Mouse (Mus musculus): ENCODE data around the gene Ctnna2.

Gene Ctnna2

GRCm38 (mm10) chr6:77578612-77579011, 400.9 kb downstream of the Ctnna2 start:
- peak in 1 of 2 experiments; percentile 12 for DNase-seq

DNA sequence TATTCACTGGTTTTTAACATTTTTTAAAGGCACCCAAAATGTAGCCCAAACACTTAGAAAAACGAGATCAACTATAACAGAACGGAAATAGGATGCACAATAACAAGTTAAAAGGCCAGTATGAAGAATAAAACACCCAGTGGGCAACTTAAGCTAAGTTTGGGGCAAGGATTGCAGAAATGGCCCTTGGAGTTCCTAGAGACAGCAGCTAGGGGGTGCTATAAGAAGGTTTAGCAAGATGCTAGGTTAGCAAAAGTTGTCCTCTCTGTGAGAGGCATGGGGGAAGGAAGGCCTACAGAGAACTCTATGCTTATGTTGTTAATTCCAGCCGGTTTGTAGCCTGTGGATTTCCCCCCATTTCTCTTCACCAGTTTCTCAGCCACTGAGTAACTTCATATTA, 401.9 kb downstream of the Ctnna2 start:
- no peak for DNase-seq

GRCm38 (mm10) chr6:77572614-77573013, 406.9 kb downstream of the Ctnna2 start:
- DNase-seq, result peak; percentile 56 to 65

DNA sequence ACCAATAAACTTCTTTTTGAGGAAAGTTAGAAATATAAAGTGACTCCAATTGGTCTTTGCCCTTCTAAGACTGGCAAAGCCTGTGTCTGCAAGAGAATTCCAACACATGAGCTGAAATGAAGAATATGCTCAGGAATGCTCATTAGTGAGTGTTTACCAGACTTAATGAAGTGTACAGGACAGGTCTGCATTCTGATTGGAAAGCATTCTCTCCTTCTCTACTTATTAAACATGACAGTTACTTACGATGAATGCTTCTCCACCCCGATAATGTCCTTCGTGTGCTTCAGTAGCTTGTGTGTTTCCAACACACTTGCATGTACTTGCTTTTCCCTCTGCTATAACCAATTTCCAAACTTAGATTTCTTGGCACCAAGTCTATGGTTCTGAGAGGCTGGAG, 409.6 kb downstream of the Ctnna2 start:
- DNase-seq, result no peak

DNA sequence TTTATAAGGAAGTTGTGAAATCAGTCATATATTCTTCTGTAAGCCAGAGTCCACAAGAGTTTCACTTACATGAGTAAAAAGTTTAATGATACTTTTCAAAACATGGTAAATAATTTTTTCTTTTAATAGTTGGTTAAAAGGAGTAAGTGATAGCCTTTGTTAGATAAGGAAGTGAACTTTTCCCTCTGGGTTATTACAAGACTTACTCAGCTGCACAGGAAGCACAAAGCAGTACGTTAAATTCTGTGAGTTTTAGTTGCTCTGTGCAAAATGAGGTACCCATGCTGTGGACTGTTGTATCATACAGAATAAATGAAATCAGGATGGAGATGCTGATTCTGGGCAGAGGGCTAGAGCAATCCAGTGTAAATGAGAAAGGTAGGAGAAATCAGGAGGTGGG, 423.3 kb downstream of the Ctnna2 start:
- no peak for DNase-seq

GRCm38 (mm10) chr6:77537055-77537807, 442.3 kb downstream of the Ctnna2 start:
- DNase-seq, result no peak

GRCm38 (mm10) chr6:77527636-77528035, 451.9 kb downstream of the Ctnna2 start:
- no peak for DNase-seq

GRCm38 (mm10) chr6:77521836-77522235, 457.7 kb downstream of the Ctnna2 start:
- no peak for DNase-seq

DNA sequence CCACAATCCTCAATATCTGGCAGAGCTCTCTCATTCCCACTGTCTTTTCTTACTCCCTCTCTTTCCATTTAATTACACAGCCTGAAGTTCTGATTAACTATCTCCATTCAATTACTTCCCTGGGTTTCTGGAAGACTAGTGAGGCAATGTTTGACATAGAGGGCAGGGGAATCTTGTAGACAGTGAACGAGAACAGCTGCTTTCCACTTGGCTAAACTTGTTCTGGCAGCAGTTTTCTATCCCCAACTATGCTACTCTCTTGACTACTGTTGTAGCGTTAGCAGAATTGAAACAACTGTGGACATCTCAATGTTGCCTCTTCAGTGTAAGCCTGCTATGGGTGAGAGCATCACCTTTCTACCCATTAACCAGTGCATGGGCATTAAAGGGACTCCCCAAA, 463.0 kb downstream of the Ctnna2 start:
- no peak for DNase-seq

- no peak for DNase-seq
These were observed 467.7 kb downstream of the Ctnna2 start for GRCm38 (mm10) chr6:77511805-77512204.

DNA sequence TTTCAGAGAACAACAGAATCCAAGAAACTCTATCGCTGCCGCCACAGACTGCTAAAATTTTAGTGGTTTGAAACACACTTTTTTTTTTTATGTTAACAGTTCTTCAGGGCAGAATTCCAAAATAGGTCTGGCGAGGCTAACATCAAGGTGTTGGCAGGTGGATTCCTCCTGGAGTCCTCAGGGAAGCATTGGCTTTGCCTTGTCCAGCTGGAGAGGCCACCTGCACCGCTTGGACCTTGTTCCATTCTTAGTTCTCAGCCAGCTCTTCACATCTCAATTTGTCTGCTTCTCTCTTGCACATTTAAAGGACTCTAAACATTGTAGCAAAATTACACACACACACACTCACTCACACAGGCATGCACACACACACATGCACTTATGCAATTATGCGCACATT, 487.8 kb downstream of the Ctnna2 start:
- peak; percentile 76 to 80 for DNase-seq

- no peak for DNase-seq
These were observed 492.8 kb downstream of the Ctnna2 start for GRCm38 (mm10) chr6:77486658-77487057.

- DNase-seq, result no peak
These were observed 497.4 kb downstream of the Ctnna2 start for GRCm38 (mm10) chr6:77482081-77482480.

- peak; percentile 96 for DNase-seq
These were observed 504.1 kb downstream of the Ctnna2 start for GRCm38 (mm10) chr6:77475354-77475753.

DNA sequence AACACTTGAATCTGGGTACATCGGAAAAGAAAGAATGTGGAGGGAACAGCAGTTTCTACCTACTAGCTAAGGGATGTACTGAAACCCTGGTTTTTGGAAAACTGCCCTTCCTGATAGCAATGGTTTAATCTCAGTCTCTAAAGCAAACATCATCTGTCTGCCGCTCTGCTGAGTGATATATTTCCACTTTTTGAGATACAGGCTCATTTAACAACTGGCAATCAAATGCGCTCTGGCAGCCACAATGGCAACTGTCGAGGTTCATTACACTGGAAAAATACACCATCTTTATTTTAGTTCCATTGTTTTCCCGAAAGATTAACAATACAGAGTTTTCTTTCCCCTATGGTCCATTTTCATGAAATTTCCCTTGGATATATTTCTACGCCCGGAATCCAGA, 506.2 kb downstream of the Ctnna2 start:
- no peak for DNase-seq

- DNase-seq, result peak; percentile 41 to 58
These were observed 511.4 kb downstream of the Ctnna2 start for GRCm38 (mm10) chr6:77468058-77468457.

GRCm38 (mm10) chr6:77462737-77463136, 516.8 kb downstream of the Ctnna2 start:
- no peak for DNase-seq

GRCm38 (mm10) chr6:77457919-77458318, 521.6 kb downstream of the Ctnna2 start:
- DNase-seq, result no peak

DNA sequence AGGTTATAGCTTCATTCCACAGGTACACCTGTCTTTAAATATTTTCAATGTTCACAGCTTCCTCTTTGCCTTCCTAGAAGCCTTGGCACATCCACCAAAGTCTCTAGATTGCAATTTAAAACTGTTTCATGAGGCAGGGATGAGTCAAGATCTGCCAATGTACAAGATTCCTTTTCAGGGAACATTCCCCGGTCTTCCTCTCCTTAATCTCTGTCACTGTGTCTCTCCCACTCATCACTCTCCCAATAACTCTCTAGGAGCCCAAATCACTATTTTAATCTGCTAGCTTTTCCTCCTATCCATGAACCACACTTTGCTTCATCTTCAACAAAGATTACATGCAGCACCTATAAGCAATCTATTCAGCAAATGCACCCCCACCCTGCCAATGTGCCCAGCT, 532.6 kb downstream of the Ctnna2 start:
- DNase-seq, result no peak

DNA sequence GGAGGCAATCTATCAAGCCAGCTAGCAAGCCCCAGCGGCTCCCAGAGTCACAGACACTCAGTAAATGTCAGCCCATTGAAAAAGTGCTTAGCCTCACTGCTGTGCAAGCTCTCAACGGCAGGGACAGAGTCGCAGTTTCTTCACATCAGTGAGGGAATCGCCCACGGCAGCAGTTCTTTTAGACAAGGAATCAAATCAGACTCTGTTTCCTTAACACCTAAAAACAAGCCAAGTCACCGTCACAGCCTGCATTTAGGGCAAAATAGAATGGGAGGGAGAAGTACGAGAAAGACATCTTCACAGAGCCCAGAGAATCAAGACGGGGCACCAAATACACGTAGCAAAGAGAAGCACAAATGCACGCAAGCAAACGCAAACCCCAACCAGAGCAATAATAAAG, 535.6 kb downstream of the Ctnna2 start:
- no peak for DNase-seq

DNA sequence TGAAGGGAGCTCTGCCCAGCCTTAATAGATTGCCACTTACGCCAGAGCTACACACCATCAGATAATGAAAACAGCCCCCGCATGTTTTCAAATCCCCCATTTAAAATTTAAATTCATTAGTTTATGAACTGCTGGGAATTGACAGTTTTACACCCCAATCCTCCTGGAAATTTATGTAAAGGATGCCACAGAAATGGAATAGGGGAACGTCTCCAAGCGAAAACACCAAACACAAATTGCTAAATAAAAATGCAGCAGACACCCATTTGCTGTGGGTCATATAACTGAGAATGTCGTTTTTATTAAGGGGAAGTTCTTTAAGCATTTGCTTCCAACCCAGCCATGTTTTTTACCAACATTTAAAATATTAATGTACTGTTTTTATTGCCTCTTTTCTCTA, 538.4 kb downstream of the Ctnna2 start:
- no peak for DNase-seq

GRCm38 (mm10) chr6:77430381-77430780, 549.1 kb downstream of the Ctnna2 start:
- DNase-seq, result peak in 1 of 2 experiments; percentile 20

GRCm38 (mm10) chr6:77425746-77426145, 553.8 kb downstream of the Ctnna2 start:
- peak; percentile 76 to 81 for DNase-seq

DNA sequence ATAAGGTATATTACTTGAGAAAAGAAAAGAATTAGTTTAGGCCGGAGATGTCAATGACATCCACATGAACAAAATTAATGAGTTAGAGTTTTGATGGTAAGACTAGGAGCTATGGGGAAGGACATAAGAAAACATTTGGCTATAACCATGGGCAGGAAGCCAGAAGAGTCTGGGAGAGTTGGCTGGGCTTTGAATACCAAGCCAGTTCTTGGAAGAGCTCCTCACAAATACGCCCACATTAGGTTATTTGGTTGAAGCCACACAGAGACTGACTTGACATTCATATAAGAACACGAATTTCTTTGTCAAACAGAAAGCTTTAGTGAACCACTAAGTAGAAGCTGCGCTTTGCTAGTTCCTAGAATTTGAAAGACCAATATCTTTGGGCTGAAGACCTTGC, 554.7 kb downstream of the Ctnna2 start:
- peak; percentile 30 to 46 for DNase-seq

DNA sequence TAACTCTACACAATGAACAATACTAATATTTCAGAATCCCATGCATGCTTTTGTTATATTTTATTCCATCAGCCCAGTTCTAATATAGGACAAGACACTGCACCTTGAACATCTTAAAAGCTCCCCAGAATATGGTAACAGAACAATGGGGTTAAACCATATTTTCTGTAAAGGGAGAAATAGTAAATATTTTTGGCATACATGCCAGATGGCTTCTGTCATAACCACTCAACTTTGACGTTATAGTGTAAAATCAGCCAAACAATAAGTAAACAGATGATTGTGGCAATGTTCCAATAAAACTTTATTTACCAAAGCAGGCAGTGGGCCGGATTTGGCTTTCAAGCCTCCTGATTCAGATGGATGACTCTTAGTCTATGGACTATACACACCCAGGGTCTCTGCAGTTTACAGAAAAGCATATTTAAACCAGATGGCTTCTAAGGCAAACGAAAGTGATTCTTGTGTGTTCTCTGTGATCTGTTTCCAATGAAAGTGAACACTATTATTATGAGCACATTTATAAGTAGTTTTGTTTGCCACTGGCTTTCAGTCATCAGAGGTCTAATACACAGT, 557.8 kb downstream of the Ctnna2 start:
- no peak for DNase-seq
